Comparison of ENCODE assay signal across 10 mouse cellular contexts in the genomic region with DNA sequence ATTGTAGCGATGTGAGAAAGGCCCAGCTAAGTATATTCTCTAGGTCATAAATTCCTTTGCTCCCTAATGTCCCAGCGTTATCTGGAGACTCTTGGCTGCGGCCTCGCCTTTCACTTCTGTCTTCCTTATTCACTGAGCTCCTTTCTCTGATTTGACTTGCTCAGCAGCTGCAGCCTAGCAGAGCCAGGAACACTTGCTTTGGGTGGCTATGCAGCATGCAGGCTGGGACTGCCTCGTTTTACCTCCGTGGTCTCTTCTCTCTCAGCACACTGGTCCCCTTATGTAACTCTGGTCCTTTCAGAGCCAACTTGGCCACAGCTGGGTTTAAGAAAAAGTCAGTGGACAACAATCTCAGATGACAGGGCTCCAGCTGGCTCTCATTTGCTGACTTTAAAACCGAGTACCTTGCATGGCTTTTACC.
DNase-seq lines count a peak whose midpoint lies in the region; ATAC-seq and TF ChIP-seq lines count a peak whose summit lies in the region.
"Had no signal": no experiment of that assay in that cellular context is flagged by ENCODE, and none has a peak within 500 bp of the region (broad histone marks: within the 10 kb centered on the region; RNA-seq: fewer than 3 reads in every experiment).

No protein-coding gene starts in this region.

- no peaks in the 10 kb centered on the region for H3K4me1 ChIP-seq in lung, embryonic 14.5 days (ENCODE audit: insufficient read depth)
- no peaks in the 10 kb centered on the region for H3K4me1 ChIP-seq in lung, adult 2 months (ENCODE audit: control insufficient read depth, insufficient read depth, low read length)
- no peaks in the 10 kb centered on the region for H3K4me1 ChIP-seq in heart, embryonic 15.5 days (replicated peaks)
- H3K4me1 ChIP-seq in thymus, adult 2 months (replicated peaks; ENCODE audit: control insufficient read depth, insufficient read depth, low read length): no peaks in the 10 kb centered on the region

- peak; percentile 9 for DNase-seq in embryo, embryonic 10 days (ENCODE audit: low spot score)
- DNase-seq in embryo, embryonic 9.5 days (ENCODE audit: extremely low spot score): no peak
- peak; percentile 60 for DNase-seq in lung, embryonic 14.5 days
- no peak for DNase-seq in lung, adult 2 months
- peak; percentile 69 for DNase-seq in skeletal muscle tissue, adult 2 months (ENCODE audit: low read depth, low spot score)
- DNase-seq in thymus, adult 2 months: no peak

- no peak for TF ChIP-seq CTCF in lung, embryonic 14.5 days (IDR thresholded peaks at IDR 0.05; ENCODE audit: low read depth)
- no peak for TF ChIP-seq CTCF in lung, adult 2 months (IDR thresholded peaks at IDR 0.05; ENCODE audit: insufficient read depth, low read length)
- TF ChIP-seq CTCF in thymus, adult 2 months (IDR thresholded peaks at IDR 0.05; ENCODE audit: borderline replicate concordance, control insufficient read depth, extremely low read depth, insufficient read depth, low read length, poor library complexity): no peak

- no peak overlapping the region for H3K4me2 ChIP-seq in lung, embryonic 14.5 days
- no peak overlapping the region for H3K4me2 ChIP-seq in heart, embryonic 15.5 days
- H3K4me2 ChIP-seq: embryonic facial prominence, embryonic 13.5 days had no signal

- no peaks in the 10 kb centered on the region for H3K27me3 ChIP-seq in lung, embryonic 14.5 days (ENCODE audit: insufficient read depth, low read length)
- no peaks in the 10 kb centered on the region for H3K27me3 ChIP-seq in heart, embryonic 15.5 days
- no peaks in the 10 kb centered on the region for H3K27me3 ChIP-seq in thymus, adult 2 months (ENCODE audit: control insufficient read depth, insufficient read depth, low read length)
- H3K27me3 ChIP-seq: embryonic facial prominence, embryonic 13.5 days had no signal

- no peak overlapping the region for H3K27ac ChIP-seq in lung, embryonic 14.5 days (ENCODE audit: low read depth)
- 0 out of 2 replicates have a peak overlapping the region, but pooled peaks have one; percentile 38 for H3K27ac ChIP-seq in heart, embryonic 15.5 days
- no peak overlapping the region for H3K27ac ChIP-seq in thymus, adult 2 months (ENCODE audit: control insufficient read depth, insufficient read depth, low read length)
- H3K27ac ChIP-seq: embryonic facial prominence, embryonic 13.5 days had no signal

- no peaks in the 10 kb centered on the region for H3K9me3 ChIP-seq in lung, embryonic 14.5 days (ENCODE audit: low read depth, low read length)
- H3K9me3 ChIP-seq in heart, embryonic 15.5 days (replicated peaks): no peaks in the 10 kb centered on the region
- H3K9me3 ChIP-seq: embryonic facial prominence, embryonic 13.5 days had no signal

- no peak overlapping the region for H3K9ac ChIP-seq in lung, embryonic 14.5 days
- H3K9ac ChIP-seq in heart, embryonic 15.5 days: no peak overlapping the region
- H3K9ac ChIP-seq: embryonic facial prominence, embryonic 13.5 days had no signal

- WGBS in lung, embryonic 14.5 days: 31% methylated on average over 7 of the region's 7 CpGs
- 44% methylated on average over 7 of the region's 7 CpGs for WGBS in lung, adult 2 months
- WGBS in heart, embryonic 15.5 days: 31% methylated on average over 7 of the region's 7 CpGs
- WGBS in thymus, adult 2 months: 74% methylated on average over 7 of the region's 7 CpGs

- no peak overlapping the region for H3K4me3 ChIP-seq in lung, embryonic 14.5 days (ENCODE audit: low read depth, low read length)
- H3K4me3 ChIP-seq in lung, adult 2 months (replicated peaks; ENCODE audit: extremely low read depth, low read depth, low read length): no peak overlapping the region
- H3K4me3 ChIP-seq in heart, embryonic 15.5 days: no peak overlapping the region
- no peak overlapping the region for H3K4me3 ChIP-seq in thymus, adult 2 months (ENCODE audit: control insufficient read depth, insufficient read depth, low read length)
- H3K4me3 ChIP-seq: embryonic facial prominence, embryonic 13.5 days had no signal

- ATAC-seq in lung, embryonic 14.5 days (ENCODE audit: insufficient read depth): peak; percentile 60; the same call in 1 of the 2 replicates
- no peak for ATAC-seq in heart, embryonic 15.5 days (replicated peaks; ENCODE audit: insufficient number of reproducible peaks, insufficient read depth, low FRiP score, low read depth)
- ATAC-seq in CD4-positive, CD25-positive, alpha-beta regulatory T cell, adult 4 months: no peak
- ATAC-seq: Patski had no signal

- TF ChIP-seq POLR2A in lung, adult 2 months (IDR thresholded peaks at IDR 0.05; ENCODE audit: borderline replicate concordance, extremely low read depth, low read depth, low read length): no peak
- no peak for TF ChIP-seq POLR2A in thymus, adult 2 months (IDR thresholded peaks at IDR 0.05; ENCODE audit: control insufficient read depth, extremely low read depth, insufficient read depth, low read length, poor library complexity)

- H3K36me3 ChIP-seq in lung, embryonic 14.5 days (ENCODE audit: insufficient read depth): no peaks in the 10 kb centered on the region
- H3K36me3 ChIP-seq in heart, embryonic 15.5 days: no peaks in the 10 kb centered on the region
- no peaks in the 10 kb centered on the region for H3K36me3 ChIP-seq in thymus, adult 2 months (ENCODE audit: control insufficient read depth, insufficient read depth, low read length)
- H3K36me3 ChIP-seq: embryonic facial prominence, embryonic 13.5 days had no signal

Comparison
In these comparisons a context has a peak if more than half of its experiments do, and no peak if none do; other contexts are left out.
1. DNase-seq: peak in embryo, embryonic 10 days (single experiment), lung, embryonic 14.5 days (single experiment) and skeletal muscle tissue, adult 2 months (single experiment); none in embryo, embryonic 9.5 days (single experiment), lung, adult 2 months (single experiment) and thymus, adult 2 months (single experiment).